Mouse (Mus musculus): ENCODE data around the gene Tns2. TPM values are rescaled to one million over a fixed set of nuclear protein-coding genes. Genes with fewer than 3 reads are reported as not detected.
"Not testable (repeated sequence)": the region's sequence is repeated elsewhere in the genome, so short reads cannot be mapped to it uniquely, and the experiment has no call there.

The Tns2 gene
- total RNA-seq, 2 experiments from 2014 or later, result 29.8 to 45.6 TPM

DNA sequence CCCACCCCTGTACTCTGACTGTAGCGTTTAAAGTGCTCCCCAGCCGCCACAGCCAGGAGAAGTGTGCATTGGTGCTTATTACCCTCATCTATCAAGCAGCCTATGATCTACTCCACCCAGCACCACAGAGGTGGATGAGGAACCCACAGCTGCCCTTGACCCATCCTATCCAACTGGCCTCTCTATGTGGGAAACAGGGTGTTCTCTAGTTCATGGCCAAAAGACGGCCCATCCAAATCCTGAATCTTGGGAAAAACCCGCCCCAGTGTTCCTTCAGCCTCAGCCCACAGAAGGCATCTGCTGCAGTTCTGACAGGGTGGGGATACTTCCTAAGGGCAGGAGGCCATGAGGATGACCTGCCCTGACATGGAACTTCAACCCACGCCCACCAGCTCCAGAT lies 20.3 kb downstream of the Tns2 start:
- intact Hi-C loops (cut with DNase I; ENCODE audit: low total_unique reads), result no loop called here
- no peak for DNase-seq

DNA sequence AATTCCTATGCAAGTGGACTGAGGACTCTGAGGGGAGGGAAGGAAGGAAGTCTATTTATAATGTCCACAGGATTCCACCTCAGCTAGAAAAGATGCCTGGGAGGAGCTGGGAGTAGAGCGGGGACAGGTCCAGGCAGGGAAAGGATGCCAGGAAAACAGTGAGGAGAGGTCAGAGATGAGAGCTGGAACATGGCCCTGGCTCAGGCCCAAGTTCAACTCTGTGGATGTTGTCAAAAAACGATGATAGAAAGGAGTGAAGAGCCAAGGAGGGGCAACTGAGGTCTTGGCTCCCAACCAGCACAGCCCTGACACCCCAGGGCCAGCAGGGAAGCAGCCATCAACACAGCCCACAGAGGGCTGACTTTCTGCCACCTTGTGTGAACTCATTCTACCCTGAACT lies 26.1 kb downstream of the Tns2 start:
- intact Hi-C loops (cut with DNase I; ENCODE audit: low total_unique reads), result no loop called here

DNA sequence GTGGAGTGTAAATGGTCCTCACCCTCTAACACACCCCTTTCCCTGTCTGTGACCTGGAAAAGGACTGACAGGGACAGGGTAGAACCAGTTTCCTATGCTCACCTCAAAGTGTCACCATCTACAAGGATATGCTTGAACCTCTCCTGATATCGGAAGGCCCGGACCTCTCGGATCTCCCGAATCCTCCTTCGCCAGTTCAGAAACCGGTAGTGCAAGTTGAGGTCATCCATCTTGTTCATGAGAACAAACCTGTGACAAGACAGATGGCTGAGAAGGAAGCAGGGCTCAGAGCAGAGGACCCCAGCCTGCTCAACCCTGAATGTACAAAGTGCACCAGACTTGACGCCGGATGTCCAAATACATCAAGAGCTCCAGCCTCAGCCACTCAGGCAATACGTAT lies 33.1 kb downstream of the Tns2 start:
- intact Hi-C loops (cut with DNase I; ENCODE audit: low total_unique reads), result no loop called here
- DNase-seq, result no peak

More for the DNA sequence above, 26.1 kb downstream of the Tns2 start:
- peak; percentile 78 for DNase-seq

DNA sequence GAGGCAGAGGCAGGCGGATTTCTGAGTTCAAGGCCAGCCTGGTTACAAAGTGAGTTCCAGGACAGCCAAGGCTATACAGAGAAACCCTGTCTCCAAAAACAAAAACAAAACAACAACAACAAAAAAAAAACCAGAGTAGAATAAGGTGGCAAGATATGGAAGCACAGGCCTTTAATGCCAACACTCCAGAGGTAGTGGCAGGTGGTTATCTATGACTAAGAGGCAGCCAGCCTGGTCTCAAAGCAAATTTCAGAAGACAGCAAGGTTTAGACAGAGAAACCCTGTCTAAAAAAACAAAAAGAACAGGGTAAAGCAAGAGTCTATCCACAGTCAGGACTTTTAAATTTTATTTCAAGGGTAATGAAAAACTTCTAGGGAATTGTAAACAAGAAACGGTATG lies 34.5 kb downstream of the Tns2 start:
- intact Hi-C loops (cut with DNase I; ENCODE audit: low total_unique reads), result no loop called here
- DNase-seq, result no peak

DNA sequence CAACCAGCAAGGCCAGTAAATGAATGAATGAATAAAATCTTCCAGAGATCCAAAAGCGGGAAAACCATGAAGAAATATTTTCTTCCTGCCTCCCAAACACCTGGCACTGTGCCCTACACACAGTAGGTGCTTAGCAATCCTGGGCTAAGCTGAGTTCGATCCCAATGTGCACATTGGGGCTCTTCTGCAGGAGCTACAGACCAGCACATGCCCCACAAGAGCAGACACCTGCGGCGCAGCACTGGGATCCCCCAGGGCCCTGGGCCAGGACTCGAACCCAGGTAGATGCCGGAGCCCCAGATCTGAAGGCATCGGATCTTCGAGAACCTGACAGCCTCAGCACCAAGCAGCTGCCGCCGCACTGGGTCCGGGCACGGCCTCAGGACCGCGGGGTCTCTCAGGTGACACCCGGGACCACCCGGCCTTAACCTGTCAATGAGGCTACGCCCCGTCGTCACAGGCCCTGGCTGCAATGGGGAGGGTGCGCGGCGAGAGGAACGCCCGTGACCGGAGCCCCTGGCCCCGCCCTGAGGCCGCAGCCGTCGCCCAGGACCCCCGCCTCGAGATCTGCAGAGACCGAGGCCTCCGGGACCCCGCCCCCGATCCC lies 35.4 kb downstream of the Tns2 start:
- no peak for DNase-seq
- intact Hi-C loops (cut with DNase I; ENCODE audit: low total_unique reads), result no loop called here

DNA sequence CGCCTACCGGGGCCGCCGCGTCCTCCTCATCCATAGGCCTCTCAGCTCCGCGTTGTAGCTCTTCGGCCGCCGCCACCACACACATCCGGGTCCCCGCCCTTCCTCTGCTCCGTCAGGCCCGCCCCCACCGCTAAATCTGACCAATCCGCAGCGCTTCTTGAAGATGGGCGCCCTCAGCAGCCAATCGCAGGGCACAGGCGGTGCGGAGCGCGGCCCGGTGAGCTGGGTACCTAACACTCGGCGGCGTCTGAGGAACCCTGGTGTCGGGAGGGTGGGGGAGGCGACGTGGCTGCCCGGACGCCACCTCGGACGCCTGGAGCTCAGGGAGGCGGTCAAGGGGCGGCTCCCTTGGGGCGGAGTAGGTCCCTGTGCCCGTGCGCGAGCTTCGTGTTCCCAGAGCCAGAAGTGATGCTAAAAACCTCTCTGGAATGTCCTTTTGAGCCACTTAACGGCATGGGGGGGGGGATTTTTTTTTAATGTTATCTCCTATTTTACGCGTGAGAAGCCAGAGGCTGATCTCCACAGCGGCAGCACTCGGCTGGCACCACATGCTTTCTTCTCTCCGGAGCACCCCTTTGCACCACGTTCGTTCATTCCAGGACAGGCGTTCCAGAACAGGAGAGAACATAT lies 36.0 kb downstream of the Tns2 start, which contains the start of gene Spryd3:
Gene Spryd3, minus strand, starts transcription at position 106 of the 630 bp plus-strand sequence.
- peak; percentile 95 for DNase-seq
- intact Hi-C loops (cut with DNase I; ENCODE audit: low total_unique reads), result no loop called here

DNA sequence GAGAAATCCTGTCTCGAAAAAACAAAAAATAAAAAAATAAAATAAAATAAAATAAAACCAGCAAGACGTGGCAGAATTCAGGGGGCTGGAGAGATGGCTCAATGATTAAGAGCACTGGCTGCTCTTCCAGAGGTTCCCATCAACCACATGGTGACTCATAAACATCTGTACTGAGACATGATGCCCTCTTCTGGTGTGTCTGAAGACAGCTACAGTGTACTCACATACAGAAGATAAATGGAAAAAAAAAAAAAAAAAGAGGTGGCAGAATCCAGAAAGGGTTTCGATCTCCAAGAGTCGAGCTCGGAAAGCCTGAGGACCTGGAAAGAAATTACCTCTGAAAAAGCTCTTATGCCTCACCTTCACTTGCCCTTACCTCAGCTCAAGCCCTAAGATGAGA lies 40.9 kb downstream of the Tns2 start:
- no peak for DNase-seq
- intact Hi-C loops (cut with DNase I; ENCODE audit: low total_unique reads), result no loop called here

DNA sequence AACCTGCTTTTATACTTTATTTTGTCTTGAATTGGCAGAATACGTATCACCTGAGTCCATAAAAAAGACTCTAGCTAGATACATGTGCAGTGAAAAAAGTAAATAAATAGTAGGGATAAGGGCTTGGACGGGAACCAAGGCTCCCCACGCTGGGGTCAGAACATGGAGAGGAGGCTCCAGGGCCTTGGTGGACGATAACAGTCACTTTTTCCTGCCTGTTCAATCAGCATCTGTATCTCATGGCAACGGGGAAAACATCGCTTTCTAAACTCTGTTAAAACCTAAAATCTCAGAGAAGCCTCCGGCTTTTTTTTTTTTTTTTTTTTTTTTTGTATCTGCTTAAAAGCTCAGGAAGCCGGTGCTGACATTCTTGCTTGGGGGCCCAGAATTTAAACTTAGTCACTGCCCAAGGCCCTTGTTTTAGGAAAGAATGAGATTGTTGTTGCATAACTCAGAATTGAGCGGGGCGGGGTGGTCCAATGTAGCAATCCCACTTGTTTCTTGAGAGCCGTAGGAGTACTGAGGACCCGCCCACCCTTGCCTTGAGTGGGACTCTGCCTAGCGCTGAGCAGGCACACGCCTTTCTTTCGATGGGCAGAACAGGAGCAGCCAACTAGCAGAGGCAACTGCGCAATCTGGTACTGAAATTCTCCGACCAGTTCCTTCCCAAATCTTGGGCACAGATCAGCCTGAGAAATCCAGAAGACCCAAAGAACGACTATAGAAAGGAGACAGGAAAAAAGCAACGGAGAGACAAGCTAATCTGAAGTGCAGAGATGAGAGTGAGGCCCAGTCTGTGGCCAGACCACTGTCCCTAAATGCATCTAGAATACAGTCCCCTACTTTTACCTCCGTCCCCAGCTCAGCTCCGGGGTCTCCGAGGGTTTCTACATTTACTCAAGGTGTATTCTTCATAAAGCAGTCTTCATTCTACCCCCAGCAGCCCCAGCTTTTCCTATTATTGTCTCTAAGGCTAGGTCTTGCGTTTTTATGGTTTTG lies 43.0 kb downstream of the Tns2 start:
- intact Hi-C loops (cut with DNase I; ENCODE audit: low total_unique reads), result no loop called here
- DNase-seq, result peak; percentile 73

DNA sequence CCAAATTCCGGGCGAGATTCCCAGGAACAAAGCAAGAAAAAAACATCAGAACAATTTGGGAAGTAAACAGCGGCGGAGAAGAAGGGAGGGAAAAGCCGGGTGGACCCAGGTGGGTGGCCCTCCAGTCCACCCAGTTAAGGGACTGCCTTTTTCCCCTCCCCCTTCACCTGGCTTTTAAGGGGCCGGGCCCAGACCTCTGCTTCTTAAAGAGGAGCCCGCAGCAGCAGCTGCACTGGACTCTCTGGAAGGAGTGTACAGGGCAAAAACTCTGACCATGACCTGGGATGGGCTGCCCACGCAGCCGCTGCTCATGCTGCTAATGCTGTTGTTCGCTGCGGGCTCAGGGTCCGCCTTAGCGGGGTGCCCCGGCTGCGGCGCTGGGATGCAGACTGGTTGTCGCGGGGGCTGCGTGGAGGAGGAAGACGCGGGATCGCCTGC lies 44.1 kb downstream of the Tns2 start, which contains the start of gene Igfbp6:
Gene Igfbp6, plus strand, starts transcription at position 89 of the 438 bp plus-strand sequence.
- intact Hi-C loops (cut with DNase I; ENCODE audit: low total_unique reads), result no loop called here
- DNase-seq, result peak; percentile 50

DNA sequence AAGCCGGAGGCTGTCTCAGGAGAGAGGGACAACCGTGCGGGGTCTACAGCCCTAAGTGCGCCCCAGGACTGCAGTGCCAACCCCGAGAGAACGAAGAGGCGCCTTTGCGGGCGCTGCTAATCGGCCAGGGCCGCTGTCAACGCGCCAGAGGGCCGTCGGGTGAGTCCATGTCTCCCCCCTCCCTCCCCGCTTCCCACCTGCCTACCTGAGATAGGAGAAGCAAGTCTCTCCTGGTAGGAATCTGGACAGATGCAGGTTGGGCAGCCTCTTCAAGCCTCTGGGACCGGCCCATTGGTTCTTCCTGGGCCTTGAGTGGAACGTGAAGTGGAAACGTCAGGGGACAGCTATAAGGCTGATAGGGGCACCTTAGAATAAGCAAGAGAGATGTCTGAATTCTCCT lies 44.5 kb downstream of the Tns2 start:
- no peak for DNase-seq
- intact Hi-C loops (cut with DNase I; ENCODE audit: low total_unique reads), result no loop called here

DNA sequence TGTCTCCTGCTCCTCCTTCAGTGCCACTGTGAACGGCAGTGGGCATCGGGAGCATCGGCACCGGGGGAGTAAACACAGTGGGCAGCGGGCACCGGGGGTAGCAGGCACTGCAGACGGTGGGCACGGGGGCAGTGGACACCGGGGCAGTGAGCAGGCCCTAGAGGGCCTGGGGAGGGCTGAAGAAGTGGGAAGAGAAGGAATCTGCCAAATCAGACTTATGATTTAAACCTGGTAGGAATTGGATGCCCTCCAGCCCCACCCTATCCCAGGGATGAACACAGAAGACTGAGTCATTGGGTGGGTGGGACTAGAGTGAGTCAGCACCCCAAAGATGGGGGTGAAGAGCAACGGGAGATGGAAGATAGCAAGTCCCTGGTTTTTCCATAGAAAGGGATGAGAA lies 45.1 kb downstream of the Tns2 start:
- DNase-seq, result peak; percentile 65

DNA sequence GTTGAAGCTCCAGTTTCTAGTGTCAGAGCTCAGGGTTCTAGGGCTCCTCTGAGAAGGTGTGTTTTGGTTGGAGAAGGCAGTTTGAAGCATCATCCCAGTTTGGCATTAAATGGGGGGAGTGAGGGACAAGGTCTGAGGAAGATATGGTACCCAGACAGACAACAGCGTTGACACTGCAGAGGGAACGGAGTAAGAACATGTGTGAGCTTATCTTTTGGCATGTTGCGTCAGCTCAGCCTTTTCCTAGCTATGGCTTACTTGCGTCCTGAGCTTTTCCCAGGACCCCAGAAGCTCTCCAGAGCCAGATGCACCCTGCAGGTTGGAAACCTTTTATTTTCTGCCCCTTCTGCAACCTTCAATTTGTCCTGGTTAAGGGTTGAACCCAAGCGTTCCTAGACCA lies 45.9 kb downstream of the Tns2 start:
- DNase-seq, result no peak
- intact Hi-C loops (cut with DNase I; ENCODE audit: low total_unique reads), result loop anchor here (2.0 kb wide), 1 partner anchor 29 kb away; no protein-coding TSS in a partner anchor

More for the DNA sequence above, 45.1 kb downstream of the Tns2 start:
- intact Hi-C loops (cut with DNase I; ENCODE audit: low total_unique reads), result no loop called here

DNA sequence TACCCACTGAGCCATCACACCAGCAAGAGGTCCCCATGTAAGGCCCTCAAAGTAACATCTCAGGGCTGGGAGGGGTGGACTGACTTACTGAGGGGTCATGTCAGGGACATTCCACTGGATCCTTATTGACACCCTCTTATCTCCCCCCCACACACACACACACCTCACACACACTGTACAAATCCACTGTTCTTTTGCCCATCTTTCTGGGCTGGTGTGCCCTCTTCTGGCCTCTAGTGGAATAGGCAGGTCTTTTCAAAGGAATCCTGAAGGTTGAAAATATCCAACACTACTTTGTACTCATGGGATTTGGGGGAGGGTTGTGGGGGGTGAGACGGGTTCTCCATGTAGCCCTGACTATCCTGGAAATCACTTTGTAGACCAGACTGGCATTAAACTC lies 46.7 kb downstream of the Tns2 start:
- intact Hi-C loops (cut with DNase I; ENCODE audit: low total_unique reads), result loop anchor here (2.0 kb wide), 1 partner anchor 30 kb away; no protein-coding TSS in a partner anchor
- DNase-seq, result peak; percentile 41

DNA sequence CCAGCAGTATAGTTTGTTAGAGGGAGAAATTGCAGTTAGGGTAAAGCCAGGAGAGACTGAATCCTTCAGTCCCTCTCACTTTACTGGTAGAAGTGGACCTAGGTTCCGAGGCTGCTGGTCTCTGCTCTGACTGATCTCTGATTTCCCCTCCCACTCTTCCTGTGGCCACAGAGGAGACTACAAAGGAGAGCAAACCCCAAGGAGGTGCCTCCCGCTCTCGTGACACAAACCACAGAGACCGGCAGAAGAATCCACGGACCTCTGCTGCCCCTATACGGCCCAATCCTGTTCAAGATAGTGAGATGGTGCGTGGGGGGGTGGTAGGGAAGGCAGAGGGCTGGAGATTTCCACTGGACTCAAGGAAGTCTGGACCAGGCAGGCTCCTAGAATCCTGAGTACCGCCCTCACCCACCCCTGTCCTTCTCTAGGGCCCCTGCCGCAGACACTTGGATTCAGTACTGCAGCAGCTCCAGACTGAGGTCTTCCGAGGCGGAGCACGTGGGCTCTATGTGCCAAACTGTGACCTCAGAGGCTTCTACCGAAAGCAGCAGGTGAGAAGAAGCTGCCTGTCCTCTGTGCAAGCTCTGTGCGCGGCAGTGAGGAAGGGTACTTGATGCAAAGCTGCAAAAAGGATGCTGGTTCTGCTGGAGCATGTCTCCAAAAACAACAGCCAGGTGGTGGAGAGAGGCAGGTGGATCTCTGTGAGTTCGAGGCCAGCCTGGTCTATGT lies 47.6 kb downstream of the Tns2 start:
- intact Hi-C loops (cut with DNase I; ENCODE audit: low total_unique reads), result loop anchor here (2.0 kb wide), 1 partner anchor 31 kb away; no protein-coding TSS in a partner anchor
- no peak for DNase-seq

DNA sequence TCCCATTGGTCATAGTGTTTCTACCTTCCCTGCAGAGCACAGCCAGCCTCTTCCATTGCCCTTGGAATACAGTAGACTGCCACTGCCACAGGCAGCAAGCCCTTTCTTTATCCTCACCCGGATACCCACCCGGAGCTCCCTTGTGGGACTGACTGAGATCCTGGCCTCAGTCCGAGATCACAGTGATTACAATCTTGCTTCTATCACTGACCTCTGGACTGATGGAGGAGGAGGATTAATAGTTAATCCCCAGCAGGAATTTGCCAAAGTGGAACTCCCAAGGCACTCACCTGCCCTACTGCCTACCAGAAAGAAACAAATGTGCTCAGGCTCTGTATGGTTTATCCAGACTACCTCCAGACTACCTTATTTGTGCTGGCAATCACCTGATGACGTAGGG lies 49.3 kb downstream of the Tns2 start:
- DNase-seq, result no peak
- intact Hi-C loops (cut with DNase I; ENCODE audit: low total_unique reads), result no loop called here

DNA sequence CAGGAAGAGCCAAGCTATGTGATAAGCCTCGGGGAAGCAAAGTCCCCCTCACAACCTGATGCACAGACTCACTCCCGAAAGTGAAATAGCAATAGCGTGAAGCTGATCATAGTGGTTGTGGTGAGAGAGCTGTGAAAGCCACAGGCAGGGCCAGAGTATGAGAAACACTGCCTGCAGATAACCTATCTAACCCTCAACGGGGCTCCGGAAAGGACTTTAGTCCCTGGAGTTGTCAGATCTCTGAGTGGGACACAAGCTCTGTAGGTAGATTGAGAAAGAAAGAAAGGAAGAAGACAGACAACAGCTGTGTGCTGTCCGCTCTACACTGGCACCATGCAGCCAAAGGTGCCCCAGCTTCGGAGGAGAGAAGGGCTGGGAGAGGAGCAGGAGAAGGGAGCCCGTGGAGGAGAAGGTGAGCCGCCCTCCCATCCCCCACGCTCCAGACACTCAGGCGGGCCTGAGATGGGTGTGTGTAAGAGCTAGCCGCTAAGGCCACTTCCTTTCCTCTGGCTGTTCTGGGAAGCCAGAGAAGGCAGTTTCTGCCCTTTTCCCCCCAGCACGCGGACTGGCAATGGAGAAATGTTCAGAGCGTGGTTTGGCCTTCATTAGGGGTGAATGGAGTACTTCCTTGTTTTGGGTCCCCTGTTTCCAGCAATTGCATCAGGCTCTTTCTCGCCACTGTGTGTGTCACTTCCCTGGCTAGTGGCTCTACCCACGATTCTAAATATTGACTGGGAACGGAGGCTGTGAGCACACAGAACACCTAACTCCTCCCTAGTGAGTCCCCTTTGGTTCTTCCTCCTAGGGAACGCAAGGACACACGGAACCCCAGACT lies 50.3 kb downstream of the Tns2 start, which contains the start of gene Soat2:
Gene Soat2, plus strand, starts transcription at position 226 of the 835 bp plus-strand sequence.
- intact Hi-C loops (cut with DNase I; ENCODE audit: low total_unique reads), result no loop called here
- DNase-seq, result no peak

DNA sequence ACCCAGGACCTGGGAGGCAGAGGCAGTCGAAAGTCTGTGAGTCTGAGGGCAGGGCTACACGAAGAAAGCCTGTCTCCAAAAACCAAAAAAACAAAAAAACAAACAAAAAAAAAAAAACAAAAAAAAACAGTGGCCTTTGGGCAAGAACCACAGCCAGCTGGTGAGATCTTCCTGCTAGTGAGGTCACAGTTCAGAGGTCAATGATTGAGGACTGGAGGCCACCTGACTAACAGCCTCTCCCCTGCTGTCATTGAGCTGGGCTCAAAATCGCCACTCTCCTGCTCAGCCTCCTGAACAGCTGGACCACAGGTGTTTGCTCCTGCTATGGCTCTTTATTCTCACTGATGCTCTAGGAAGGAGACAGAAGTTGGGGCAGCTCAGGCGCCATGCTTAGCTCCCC lies 52.4 kb downstream of the Tns2 start:
- intact Hi-C loops (cut with DNase I; ENCODE audit: low total_unique reads), result no loop called here
- no peak for DNase-seq

DNA sequence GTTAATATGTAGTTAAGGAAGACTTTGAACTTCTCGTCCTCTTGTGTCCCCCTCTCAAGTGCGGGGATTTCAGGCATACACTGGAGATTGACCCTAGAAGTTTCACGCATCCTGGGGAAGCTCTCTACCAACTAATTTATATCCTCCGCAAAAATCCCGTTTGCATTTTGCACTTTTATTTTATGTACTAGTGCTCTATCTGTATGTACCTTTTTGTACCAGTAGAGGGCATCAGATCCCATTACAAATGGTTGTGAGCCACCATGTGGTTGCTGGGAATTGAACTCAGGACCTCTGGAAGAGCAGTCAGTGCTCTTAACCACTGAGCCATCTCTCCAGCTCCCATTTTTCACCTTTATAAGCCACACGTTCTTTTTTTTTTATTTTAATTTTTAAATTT lies 54.8 kb downstream of the Tns2 start:
- intact Hi-C loops (cut with DNase I; ENCODE audit: low total_unique reads), result not testable (repeated sequence)

More for the DNA sequence above, 54.8 kb downstream of the Tns2 start:
- DNase-seq, result not testable (repeated sequence)
